Mouse (Mus musculus) subcutaneous adipose tissue, adult 2 months (tissue): ENCODE results near the gene Casc1. TPM values are rescaled to one million over a fixed set of nuclear protein-coding genes. Genes with fewer than 3 reads are reported as not detected.

Experiments used
- polyA plus RNA-seq: library from polyadenylated mRNA; depleted of rRNA; stranded (reverse); fragments of >200 nt; gene quantifications from 2 replicates; pipeline ENCODE4 v1.2.3, GENCODE M21; 2012; ENCODE audit warnings: low replicate concordance; rRNA removed

Casc1 gene
- polyA plus RNA-seq = 0.23 and 0.33 TPM in 2 replicates

GRCm38 (mm10) chr6:145210816-145211338 lies at the start of gene Casc1, which contains the start of gene Etfrf1:
Casc1 (minus strand) TSS chr6:145211005.
Etfrf1 (plus strand) TSS chr6:145211134.

GRCm38 (mm10) chr6:145250185-145250791 lies 39.5 kb upstream of the Casc1 start, which contains the start of gene Kras:
Kras (minus strand) TSS chr6:145250239.

Other genes starting within 250 kb of the Casc1 start
- gene Bcat1, start 134.8 kb downstream of the Casc1 start, polyA plus RNA-seq = 0.40 and 32.9 TPM in 2 replicates
- 8.7 and 9.5 TPM in 2 replicates for gene Lrmp, start 95.4 kb downstream of the Casc1 start, polyA plus RNA-seq
- 12.9 and 30.2 TPM in 2 replicates for gene Etfrf1, start 129 bp upstream of the Casc1 start, polyA plus RNA-seq
- gene Kras, start 39.2 kb upstream of the Casc1 start, polyA plus RNA-seq = 15.7 and 17.4 TPM in 2 replicates